Mouse (Mus musculus) liver, postnatal 0 days (tissue): ENCODE data around the gene Dyx1c1.
A peak's percentile ranks its signal among the peaks of the same experiment; 100 is the strongest.

ENCODE experiments used
- CTCF ChIP-seq: sonication (generic); IDR thresholded peaks from 2 replicates; pipeline ENCODE4 v1.5.1; 2016; ENCODE audit warnings: antibody characterized with exemption, low read depth
- EP300 ChIP-seq: IDR thresholded peaks from 2 replicates; pipeline ENCODE4 v1.6.1; 2016; ENCODE audit warnings: antibody characterized with exemption, low read depth, mild to moderate bottlenecking

- TF ChIP-seq CTCF (no peak), EP300 (0 out of 2 replicates have a peak, but pooled peaks have one; percentile 6)
These were observed 32.8 kb downstream of the Dyx1c1 start for GRCm38 (mm10) chr9:72991420-72991819.
